Mouse (Mus musculus): ENCODE results near the gene Elk3.

DNA sequence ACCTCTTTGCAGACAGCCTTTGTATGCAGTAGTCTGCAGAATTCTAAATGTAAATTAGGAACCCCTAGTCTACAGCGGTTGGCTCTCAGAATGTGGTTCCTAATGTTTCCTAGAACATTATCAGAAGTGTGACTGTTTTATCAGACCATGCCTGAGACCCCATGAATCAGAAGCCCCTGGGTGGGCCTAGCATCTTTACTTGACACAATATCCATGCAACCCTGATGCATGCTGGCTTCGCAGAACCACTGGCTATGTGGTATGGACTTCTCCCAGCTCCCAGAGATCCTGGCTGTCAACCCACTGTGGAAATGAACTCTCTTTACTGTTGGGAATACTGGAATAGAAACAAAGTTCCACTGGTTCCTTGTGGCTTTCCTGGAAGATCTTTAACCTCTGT is 58.3 kb downstream of the Elk3 start:
- TF ChIP-seq CTCF (IDR thresholded peaks at IDR 0.05; ENCODE audit: extremely low read depth, insufficient read length, insufficient replicate concordance, low read depth, low read length) (no peak), POLR2A (IDR thresholded peaks at IDR 0.05; ENCODE audit: low read depth, low read length) (no peak)

All from small intestine, adult 2 months (tissue).